Mouse (Mus musculus) layer of hippocampus, adult 2 months (tissue): ENCODE results near the gene Rasgef1b. TPM values are rescaled to one million over a fixed set of nuclear protein-coding genes. Genes with fewer than 3 reads are reported as not detected.
A peak's percentile ranks its signal among the peaks of the same experiment; 100 is the strongest.

Source experiments
- DNase-seq, 2 experiments: peaks; one replicate each; pipeline ENCODE4 v3.0.0; 2022; ENCODE audit warnings: low spot score in 2 of 2
- H3K27ac ChIP-seq: fragments of 200-600 bp; 2 replicates; pipeline ENCODE4 v1.8.1; 2022
- H3K4me3 ChIP-seq: fragments of 200-600 bp; 2 replicates; pipeline ENCODE4 v1.8.1; 2022; ENCODE audit warnings: mild to moderate bottlenecking
- CTCF ChIP-seq: fragments of 200-600 bp; conservative IDR thresholded peaks from 2 replicates; pipeline ENCODE4 v1.8.1; 2022; ENCODE audit warnings: antibody characterized with exemption, mild to moderate bottlenecking, moderate library complexity
- total RNA-seq, 2 experiments: library from RNA; stranded (reverse); gene quantifications; 2 replicates each; pipeline ENCODE4 v1.2.3; 2021

Rasgef1b gene
- total RNA-seq, 2 experiments from 2014 or later = 11.1 to 11.9 TPM

GRCm38 (mm10) chr5:99729931-99730330 lies 1.1 kb upstream of the Rasgef1b start:
- DNase-seq = no peak
- H3K4me3 ChIP-seq = no peak overlapping the region
- no peak overlapping the region for H3K27ac ChIP-seq
- no peak for TF ChIP-seq CTCF

- DNase-seq = no peak
- no peak overlapping the region for H3K27ac ChIP-seq
- no peak for TF ChIP-seq CTCF
- peak overlapping the region; percentile 78 for H3K4me3 ChIP-seq
These were observed 557 bp upstream of the Rasgef1b start for GRCm38 (mm10) chr5:99729361-99729882.

GRCm38 (mm10) chr5:99728027-99728451 lies 826 bp downstream of the Rasgef1b start:
- Histone ChIP-seq H3K4me3 (peak overlapping the region; percentile 78), H3K27ac (no peak overlapping the region)
- peak in 1 of 2 experiments; percentile 11 for DNase-seq
- TF ChIP-seq CTCF = no peak

GRCm38 (mm10) chr5:99723941-99724340 lies 4.9 kb downstream of the Rasgef1b start:
- Histone ChIP-seq H3K4me3 (no peak overlapping the region), H3K27ac (no peak overlapping the region)
- DNase-seq = no peak
- no peak for TF ChIP-seq CTCF

- H3K4me3 ChIP-seq = no peak overlapping the region
- no peak for TF ChIP-seq CTCF
- H3K27ac ChIP-seq = no peak overlapping the region
- no peak for DNase-seq
These were observed 6.6 kb downstream of the Rasgef1b start for GRCm38 (mm10) chr5:99722310-99722709.

- no peak for TF ChIP-seq CTCF
- Histone ChIP-seq H3K27ac (no peak overlapping the region), H3K4me3 (no peak overlapping the region)
- DNase-seq = no peak
These were observed 8.3 kb downstream of the Rasgef1b start for GRCm38 (mm10) chr5:99720554-99720953.

- Histone ChIP-seq H3K27ac (no peak overlapping the region), H3K4me3 (no peak overlapping the region)
- DNase-seq = no peak
- no peak for TF ChIP-seq CTCF
These were observed 10.9 kb downstream of the Rasgef1b start for GRCm38 (mm10) chr5:99717917-99718316.

GRCm38 (mm10) chr5:99715281-99715744 lies 13.6 kb downstream of the Rasgef1b start:
- Histone ChIP-seq H3K27ac (no peak overlapping the region), H3K4me3 (peak overlapping the region; percentile 18; the same call in 1 of the 2 replicates)
- no peak for TF ChIP-seq CTCF
- peak; percentile 51 to 61 for DNase-seq

- Histone ChIP-seq H3K27ac (no peak overlapping the region), H3K4me3 (no peak overlapping the region)
- TF ChIP-seq CTCF = no peak
- DNase-seq = no peak
These were observed 16.9 kb downstream of the Rasgef1b start for GRCm38 (mm10) chr5:99711947-99712346.

GRCm38 (mm10) chr5:99708706-99709105 lies 20.2 kb downstream of the Rasgef1b start:
- Histone ChIP-seq H3K4me3 (no peak overlapping the region), H3K27ac (no peak overlapping the region)
- peak in 1 of 2 experiments; percentile 27 for DNase-seq
- peak; percentile 77 for TF ChIP-seq CTCF

- no peak for DNase-seq
- TF ChIP-seq CTCF = no peak
- Histone ChIP-seq H3K4me3 (no peak overlapping the region), H3K27ac (no peak overlapping the region)
These were observed 21.6 kb downstream of the Rasgef1b start for GRCm38 (mm10) chr5:99707261-99707660.

GRCm38 (mm10) chr5:99701811-99702210 lies 27.1 kb downstream of the Rasgef1b start:
- Histone ChIP-seq H3K4me3 (no peak overlapping the region), H3K27ac (no peak overlapping the region)
- TF ChIP-seq CTCF = no peak
- DNase-seq = no peak

- H3K27ac ChIP-seq = no peak overlapping the region
- H3K4me3 ChIP-seq = no peak overlapping the region
- no peak for TF ChIP-seq CTCF
- DNase-seq = peak; percentile 28 to 40
These were observed 34.0 kb downstream of the Rasgef1b start for GRCm38 (mm10) chr5:99694712-99695360.

GRCm38 (mm10) chr5:99689909-99690308 lies 39.0 kb downstream of the Rasgef1b start:
- no peak for DNase-seq
- Histone ChIP-seq H3K4me3 (no peak overlapping the region), H3K27ac (no peak overlapping the region)
- TF ChIP-seq CTCF = no peak
